Mouse (Mus musculus) layer of hippocampus, adult 18-20 months (tissue): Measurements from ENCODE around the gene 1700028J19Rik. TPM values are rescaled to one million over a fixed set of nuclear protein-coding genes. Genes with fewer than 3 reads are reported as not detected.
"Not testable (repeated sequence)": the region's sequence is repeated elsewhere in the genome, so short reads cannot be mapped to it uniquely, and the experiment has no call there.

Experiments used
- DNase-seq, 2 experiments: peaks; one replicate each; pipeline ENCODE4 v3.0.0; 2022; ENCODE audit warnings: low spot score in 2 of 2
- total RNA-seq, 2 experiments: library from RNA; stranded (reverse); gene quantifications; 2 replicates each; pipeline ENCODE4 v1.2.3; 2021

Gene 1700028J19Rik
- total RNA-seq, 2 experiments from 2014 or later: 0.62 to 0.84 TPM

DNA sequence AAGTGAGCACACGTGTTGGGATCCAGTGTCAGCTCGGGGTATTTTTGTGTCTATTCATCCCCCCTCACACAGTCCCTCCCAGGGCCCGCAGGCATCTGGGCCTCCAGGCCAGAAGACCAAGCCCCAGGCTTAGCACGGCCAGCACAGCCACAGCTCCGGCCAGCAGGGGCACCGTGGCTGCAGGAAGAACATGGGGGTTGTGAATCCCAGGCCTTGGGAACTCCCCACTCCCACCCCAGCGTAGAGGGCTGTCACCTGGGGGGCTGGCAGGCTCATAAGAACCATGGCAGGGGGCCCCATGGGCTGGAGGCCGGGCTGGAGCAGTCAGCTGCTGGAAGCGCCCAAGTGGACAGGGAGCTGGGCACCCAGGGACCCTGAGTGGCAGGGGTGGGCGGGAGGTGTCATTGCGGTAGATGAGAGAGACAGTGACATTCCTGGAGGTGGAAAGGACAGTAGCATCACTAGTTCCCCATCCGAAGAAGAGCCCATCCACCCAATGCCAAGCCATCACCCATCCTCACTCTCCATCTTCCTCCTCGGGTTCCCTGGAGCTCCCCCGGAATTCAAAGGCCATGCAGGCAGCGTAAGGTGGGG, 6.6 kb upstream of the 1700028J19Rik start:
- no peak for DNase-seq

DNA sequence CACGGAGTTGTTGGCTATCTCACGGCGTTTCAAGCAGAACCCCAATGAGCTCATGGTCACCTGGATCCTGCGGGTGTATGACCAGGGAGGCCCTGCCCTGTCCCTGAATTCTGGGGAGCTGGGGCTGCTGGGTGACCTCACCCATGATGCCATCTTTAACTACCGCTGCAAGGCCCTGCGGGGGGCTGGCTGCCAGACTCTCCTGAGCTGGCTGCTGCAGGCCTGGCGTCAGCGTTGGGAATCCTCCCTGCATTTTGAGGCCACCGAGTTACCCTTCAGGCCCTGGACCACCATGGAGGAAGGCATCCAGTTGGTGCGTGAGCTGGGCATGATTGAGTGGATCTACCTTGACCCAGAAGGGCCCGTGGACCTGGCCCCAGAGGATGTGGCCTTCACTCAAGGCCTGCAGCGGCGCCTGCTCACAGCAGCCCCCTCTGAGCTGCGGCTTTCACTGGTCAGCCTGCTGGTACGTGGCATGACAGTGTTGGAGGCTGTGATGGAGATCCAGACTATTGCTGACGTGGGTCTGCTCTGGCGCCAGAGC, 4.3 kb upstream of the 1700028J19Rik start:
- DNase-seq: not testable (repeated sequence)

DNA sequence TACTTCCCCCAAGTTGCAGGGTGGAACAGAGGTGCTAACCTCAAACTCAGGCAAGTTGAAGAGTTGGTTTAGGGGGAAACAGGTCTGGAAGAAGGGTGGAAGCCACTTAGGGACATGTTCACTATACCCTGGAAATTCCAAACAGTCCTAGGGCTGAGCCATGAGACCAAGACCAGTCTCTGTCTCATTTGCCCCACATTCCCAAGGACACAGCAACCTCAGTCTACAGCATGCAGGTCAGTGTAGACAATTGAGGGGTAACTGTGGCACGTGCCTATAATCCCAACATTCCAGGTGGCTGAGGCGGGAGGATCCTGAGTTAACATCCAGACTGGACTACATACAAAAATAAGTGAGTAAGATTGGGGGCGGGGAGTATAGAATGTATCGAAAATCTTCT, 2.8 kb upstream of the 1700028J19Rik start:
- DNase-seq: no peak

DNA sequence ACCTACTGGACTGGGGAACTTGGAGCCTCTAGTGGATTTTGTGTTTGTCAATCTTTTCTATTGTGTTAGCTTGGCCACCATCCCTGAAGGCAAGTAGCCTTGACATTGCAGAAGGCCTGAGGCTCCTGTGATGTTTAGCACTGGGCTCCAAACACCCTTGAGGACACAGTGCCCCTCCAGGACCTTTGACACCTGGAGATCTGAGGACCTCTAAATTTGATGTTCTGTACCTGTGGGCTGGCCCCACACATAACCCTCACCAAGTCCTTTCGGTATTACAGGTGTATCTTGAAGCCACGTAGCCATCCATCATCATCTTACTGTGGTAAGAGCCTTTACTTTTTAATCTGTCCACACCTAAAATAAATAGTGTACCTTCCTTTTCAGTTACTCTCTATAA, 1.5 kb upstream of the 1700028J19Rik start:
- DNase-seq: no peak

DNA sequence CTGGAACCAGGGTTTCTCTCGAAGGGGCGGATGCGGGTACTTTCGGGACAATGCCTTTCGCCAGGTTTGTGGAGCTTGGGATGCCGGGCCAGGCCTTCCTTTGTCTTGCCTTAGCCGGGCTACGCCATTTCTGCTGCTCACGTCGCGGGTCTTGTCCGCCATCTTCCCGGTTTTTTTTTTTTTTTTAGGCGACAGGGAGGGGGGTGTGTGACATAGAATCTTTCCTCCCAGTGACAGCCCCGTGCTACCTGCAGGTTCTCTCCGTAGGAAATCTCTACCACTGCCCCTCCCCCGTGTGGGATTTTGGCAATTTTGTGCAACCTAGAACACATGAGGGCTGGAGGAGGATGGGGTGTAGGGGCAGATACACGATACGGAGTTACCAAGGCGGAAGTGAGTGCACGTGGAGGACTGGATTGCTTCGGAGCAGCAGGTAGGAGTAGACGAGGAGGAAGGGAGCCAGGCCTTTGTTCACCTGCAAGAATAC, 532 bp upstream of the 1700028J19Rik start:
- DNase-seq: peak in 1 of 2 experiments; percentile 48

DNA sequence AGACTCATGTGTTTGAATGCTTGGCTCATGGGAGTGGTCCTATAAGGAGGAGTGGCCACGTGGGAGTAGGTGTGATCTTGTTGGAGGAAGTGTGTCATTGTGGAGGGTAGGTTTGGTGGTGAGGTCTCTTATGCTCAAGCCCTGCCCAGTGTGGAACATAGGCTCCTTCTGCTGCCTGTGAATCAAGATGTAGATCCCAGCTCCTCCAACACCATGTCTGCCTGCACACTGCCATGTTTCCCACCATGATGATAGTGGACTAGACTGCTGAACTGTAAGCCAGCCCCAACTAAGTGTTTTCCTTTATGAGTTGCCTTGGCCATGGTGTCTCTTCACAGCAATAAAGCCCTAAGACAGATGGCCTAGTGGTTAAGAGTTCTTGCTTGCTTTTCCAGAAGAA, 2.4 kb downstream of the 1700028J19Rik start:
- DNase-seq: no peak

DNA sequence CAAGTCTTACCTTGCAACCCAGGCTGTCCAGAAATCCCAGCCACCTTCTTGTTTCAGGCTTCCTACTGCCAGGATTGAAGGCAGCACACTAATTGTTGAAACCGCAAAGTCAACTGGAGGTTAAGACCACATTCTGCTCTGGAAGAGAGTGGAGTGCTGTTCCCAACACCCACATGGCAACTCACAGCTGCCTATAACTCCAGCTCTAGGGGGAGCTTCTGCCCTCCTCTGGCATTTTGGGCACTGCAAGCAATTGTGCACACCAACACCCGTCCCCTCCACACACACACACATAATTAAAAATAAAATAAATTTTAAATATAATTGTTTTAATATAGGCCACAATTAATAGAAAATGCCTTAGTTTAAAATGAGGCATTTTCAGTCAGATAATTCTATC, 5.3 kb downstream of the 1700028J19Rik start:
- no peak for DNase-seq

DNA sequence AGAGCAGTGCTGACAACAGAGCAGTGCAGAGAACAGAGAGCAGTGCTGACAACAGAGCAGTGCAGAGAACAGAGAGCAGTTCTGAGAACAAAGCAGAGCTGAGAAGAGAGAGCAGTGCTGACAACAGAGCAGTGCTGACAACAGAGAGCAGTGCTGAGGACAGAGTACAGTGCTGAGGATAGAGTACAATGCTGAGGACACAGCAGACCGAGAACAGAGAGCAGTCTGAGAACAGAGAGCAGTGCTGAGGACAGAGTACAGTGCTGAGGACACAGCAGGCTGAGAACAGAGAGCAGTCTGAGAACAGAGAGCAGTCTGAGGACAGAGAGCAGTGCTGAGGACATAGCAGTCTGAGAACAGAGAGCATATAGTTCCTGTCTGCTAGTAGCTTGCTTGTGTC, 5.8 kb downstream of the 1700028J19Rik start:
- DNase-seq: no peak

DNA sequence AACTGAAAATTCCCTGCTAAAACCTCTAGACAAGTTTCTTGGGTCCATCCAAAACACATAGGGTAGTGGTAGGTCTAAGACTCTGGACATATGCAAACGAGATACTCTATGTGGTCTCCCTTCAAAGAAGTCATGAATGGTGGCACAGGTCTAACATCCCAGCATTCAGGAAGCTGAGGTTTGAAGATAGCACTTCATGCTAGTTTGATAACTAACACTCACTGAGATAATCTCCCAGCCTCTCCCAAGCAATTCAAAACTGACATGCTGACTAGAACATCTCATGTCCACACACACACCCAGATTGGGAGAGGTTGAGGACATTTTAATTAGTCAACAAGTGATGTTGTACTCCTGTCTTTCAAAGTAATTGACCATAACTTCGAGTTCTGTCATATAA, 6.6 kb downstream of the 1700028J19Rik start:
- no peak for DNase-seq

DNA sequence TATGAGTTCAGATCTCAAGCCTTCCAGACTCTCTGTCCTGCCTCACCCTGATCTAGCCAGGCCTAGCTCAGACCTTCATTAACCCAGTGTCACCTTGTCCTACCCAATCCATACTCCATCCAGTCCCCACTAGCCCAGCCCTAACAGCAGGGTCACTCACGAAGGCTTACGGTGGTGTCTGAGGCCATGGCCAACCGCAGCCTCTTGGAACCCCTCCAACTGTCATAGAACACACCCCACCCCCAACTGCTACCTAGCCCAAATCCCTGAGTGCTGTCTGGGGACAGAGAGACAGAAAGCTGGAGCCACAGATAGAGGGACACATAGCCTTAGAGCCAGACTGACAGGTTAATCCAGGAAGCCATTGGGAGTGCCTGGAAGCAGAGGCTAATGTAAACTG, 10.6 kb downstream of the 1700028J19Rik start, which contains the start of gene Gm36864:
Gm36864 (plus strand) TSS at position 269 of the 400 bp plus-strand sequence.
- DNase-seq: no peak

DNA sequence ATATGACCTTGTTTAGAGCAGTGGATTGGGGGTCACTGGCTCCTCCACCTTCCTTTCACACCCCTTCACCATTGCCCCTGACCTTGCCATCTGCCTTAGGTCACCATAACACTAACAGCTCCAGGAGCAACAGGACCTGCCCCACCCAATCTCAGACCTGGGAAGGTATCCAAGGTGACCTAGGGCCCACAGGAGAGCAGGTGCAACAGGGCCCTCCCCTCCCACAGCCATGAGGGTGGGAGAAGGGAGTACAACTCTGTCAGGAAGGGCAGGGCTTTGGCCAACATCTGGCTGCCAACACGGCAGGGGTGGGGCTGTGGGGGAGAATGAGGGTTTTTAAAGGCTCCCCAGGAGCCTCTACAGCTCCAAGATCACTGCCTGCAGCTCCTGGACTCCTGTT, 21.4 kb downstream of the 1700028J19Rik start, which contains the start of gene Klk1:
Klk1 (plus strand) TSS at position 285 of the 400 bp plus-strand sequence.
- no peak for DNase-seq

DNA sequence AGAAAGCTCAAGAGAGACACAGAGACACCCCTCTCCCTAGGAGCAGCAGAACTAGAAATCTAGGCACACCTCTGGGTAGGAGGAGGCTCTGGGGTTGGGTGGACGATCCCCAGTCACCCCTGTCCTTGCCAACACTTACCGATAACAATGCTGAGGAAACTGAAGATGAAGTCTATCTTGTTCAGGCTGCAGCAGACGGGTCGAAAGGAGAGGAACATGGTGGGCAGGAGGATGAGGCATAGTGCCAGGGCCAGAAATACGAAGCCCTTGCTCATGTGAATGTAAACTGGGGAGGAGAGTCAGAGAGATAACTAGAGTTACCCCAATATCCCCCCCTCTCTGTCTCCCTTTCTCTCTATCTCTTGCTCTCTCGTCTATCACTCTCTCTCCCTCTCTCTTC, 24.2 kb downstream of the 1700028J19Rik start:
- not testable (repeated sequence) for DNase-seq

DNA sequence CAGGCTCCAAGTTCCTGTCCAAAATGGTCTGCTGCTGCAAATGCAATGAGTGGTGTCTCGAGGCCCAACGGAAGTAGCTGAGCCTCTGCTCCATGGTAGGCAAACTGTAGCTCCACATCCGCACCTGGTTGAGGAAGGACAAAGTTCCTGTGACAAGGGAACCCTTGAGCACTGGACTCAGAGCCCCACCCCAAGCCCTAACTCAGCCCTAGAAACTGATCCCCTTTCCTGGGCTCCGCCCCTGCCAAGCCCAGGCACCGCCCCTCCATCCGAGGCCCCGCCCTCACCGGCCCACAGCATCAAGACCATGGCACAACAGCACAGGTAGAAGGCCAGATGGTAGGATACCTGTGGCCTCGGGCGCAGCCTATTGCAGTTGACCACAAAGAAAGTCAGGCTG, 24.9 kb downstream of the 1700028J19Rik start:
- not testable (repeated sequence) for DNase-seq

DNA sequence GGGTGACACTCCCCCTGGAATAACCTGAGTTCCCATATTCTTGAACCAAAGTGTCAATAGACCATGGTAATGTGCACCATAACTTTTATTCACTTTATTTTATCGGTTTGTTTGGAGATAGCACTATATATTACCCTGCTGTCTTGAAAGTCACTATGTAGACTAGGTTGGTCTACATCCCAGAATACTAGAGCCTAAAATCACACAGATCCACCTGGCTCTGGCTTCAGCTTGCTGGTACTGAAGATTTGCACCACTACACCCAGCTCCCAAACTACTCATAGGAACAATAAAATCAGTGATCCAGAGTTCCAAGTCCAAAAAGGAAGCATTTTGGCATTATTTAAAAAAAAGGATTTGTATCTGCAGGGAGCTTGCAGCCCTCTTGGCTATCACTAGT, 30.9 kb downstream of the 1700028J19Rik start, which contains the start of gene Klk1b5:
Klk1b5 (plus strand) TSS at position 301 of the 400 bp plus-strand sequence.
- no peak for DNase-seq

DNA sequence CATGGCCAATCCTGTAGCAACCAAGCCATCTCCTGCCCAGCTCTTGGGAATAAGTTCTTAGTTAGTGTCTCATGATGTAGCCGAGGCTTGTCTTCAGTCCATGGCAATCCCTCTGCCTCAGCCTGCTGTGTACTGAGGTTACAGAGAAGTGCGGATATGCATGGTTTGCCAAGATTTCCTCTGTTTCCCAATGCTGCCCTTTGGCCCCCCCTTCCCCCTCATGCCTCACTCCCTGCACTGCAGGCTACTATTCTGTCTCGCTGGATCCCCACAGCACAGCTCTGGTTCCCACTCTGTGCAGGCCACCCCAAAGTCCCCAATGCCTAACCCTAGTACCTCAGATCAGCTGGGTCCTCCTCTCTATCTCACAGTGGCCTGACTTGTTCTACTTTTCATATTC, 38.2 kb downstream of the 1700028J19Rik start:
- DNase-seq: no peak

DNA sequence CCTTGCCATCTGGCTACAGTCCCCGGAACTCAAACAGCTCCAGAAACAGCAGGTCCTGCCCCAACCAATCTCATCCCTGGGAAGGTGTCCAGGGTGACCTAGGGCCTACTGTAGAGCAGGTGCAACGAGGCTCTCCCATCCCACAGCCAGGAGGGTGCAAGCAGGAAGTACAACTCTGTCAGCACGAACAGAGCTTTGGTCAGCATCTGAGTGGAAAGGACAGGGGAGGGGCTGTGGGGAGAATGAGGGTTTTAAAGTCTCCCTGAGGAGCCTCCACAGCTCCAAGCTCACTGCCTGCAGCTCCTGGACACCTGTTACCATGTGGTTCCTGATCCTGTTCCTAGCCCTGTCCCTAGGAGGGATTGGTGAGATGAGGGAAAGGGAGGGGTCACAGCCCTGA, 39.4 kb downstream of the 1700028J19Rik start, which contains the start of gene Klk1b4:
Klk1b4 (plus strand) TSS at position 301 of the 400 bp plus-strand sequence.
- not testable (repeated sequence) for DNase-seq

DNA sequence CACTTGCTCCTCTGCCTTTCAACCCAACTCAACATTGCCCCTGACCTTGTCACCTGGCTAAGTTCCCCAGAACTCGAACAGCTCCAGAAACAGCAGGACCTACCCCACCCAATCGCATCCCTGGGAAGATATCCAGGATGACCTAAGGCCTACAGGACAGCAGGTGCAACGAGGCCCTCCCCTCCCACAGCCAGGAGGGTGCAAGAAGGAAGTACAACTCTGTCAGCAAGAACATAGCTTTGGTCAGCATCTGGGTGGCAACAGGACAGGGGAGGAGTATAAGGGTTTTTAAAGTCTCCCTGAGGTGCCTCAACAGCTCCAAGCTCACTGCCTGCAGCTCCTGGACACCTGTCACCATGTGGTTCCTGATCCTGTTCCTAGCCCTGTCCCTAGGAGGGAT, 48.6 kb downstream of the 1700028J19Rik start, which contains the start of gene Klk1b3:
Klk1b3 (plus strand) TSS at position 301 of the 400 bp plus-strand sequence.
- DNase-seq: no peak

DNA sequence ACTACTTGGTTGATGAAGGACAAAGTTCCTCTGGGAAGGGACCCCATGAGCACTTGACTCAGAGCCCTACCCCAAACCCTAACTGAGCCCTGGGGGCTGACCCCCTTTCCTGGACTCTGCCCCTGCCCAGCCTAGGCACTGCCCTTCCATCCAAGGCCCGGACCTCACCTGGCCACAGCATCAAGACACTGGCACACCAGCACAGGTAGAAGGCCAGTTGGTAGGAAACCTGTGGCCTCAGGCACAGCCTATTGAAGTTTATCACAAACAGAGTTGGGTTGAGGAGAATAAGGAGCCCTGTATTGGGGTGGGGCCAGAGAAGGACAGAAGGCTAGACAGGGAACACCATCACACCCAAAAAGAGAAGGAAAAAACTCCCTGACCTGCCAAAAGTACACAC, 53.0 kb downstream of the 1700028J19Rik start:
- not testable (repeated sequence) for DNase-seq

DNA sequence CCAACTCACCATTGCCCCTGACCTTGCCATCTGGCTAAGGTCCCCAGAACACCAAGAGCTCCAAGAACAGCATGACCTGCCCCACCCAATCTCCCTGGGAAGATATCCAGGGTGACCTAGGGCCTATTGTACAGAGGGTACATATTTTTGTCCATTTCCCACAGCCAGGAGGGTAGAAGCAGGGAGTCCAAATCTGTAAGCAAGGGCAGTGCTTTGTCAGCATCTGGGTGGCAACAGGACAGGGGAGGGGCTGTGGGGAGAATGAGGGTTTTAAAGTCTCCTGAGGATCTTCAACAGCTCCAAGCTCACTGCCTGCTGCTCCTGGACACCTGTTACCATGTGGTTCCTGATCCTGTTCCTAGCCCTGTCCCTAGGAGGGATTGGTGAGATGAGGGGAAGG, 58.6 kb downstream of the 1700028J19Rik start, which contains the start of gene Klk1b24:
Klk1b24 (plus strand) TSS at position 301 of the 400 bp plus-strand sequence.
- not testable (repeated sequence) for DNase-seq

DNA sequence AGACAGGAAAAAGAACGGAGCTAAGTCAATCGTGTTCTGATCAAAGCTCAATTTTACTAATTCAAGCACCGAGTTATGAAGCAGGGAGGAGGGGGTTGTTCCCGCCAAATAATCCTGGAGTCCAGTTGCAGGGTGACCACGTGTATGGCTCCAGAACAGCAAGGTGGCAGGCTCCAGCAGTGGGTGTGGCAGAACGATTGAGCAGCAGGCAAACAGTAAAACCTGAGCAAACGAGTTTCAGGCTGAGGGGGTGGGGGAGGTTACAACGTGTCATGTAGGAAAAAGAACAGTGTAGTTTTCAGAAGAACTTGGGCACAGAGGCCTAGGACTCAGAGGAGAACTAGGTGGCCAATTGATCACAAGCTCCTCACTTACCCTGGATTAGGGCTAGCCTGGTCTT, 60.0 kb downstream of the 1700028J19Rik start:
- not testable (repeated sequence) for DNase-seq
